Comparison of ENCODE assay signal across 14 mouse cellular contexts in genomic region chr10:107499656-107500055, GRCm38 (mm10). TPM values are rescaled to one million over a fixed set of nuclear protein-coding genes. Genes with fewer than 3 reads are reported as not detected.
DNase-seq lines count a peak whose midpoint lies in the region; ATAC-seq lines count a peak whose summit lies in the region.
"Had no signal": no experiment of that assay in that cellular context is flagged by ENCODE, and none has a peak within 500 bp of the region (broad histone marks: within the 10 kb centered on the region; RNA-seq: fewer than 3 reads in every experiment).

No protein-coding gene starts in this region.

- peak; percentile 21 for DNase-seq in lung, postnatal 10 days
- DNase-seq in lung, postnatal 4 days, result no peak
- DNase-seq in heart, adult 8-10 months (ENCODE audit: low spot score), result peak; percentile 25
- DNase-seq in heart, postnatal 10 days, result peak; percentile 37 to 56
- no peak for DNase-seq in adrenal gland, postnatal 36 days
- no peak for DNase-seq in thymus, postnatal 10 days (ENCODE audit: low spot score in 2 of 2)
- DNase-seq: cerebellum, adult 8-10 months; kidney, postnatal 4 days; lung, adult 18-20 months; thymus, postnatal 36 days had no signal

- no peak for ATAC-seq in erythroid progenitor cell, adult 5-6 weeks (replicated peaks; ENCODE audit: low FRiP score, poor library complexity, severe bottlenecking)
- ATAC-seq: inflammation-experienced regulatory T-cells, adult 6 months had no signal

- intact Hi-C loops in heart, postnatal 10 days (cut with DNase I), result no loop called here

RNA-seq across cellular contexts. Expression of gene Myf6, which starts 5.1 kb away (rescaled TPM):
- total RNA-seq in heart, adult 8-10 months (2022), result not detected
- not detected for total RNA-seq in heart, postnatal 10 days (2021)
- not detected for total RNA-seq in adrenal gland, postnatal 36 days (2021)
- total RNA-seq in erythroid progenitor cell, adult 5-6 weeks (2015; ENCODE audit: low replicate concordance), result not detected in 2 replicates
- total RNA-seq in erythroid progenitor cell, adult 5-6 weeks (2017; ENCODE audit: low replicate concordance), result not detected in 2 replicates
- total RNA-seq: granulocyte monocyte progenitor cell, adult 5-6 weeks; megakaryocyte-erythroid progenitor cell, adult 5-6 weeks had no signal

RNA-seq across cellular contexts. Expression of gene Myf5, which starts 13.7 kb away (rescaled TPM):
- not detected for total RNA-seq in heart, adult 8-10 months (2022)
- total RNA-seq in heart, postnatal 10 days (2021), result not detected
- total RNA-seq in adrenal gland, postnatal 36 days (2021), result not detected
- not detected in 2 replicates for total RNA-seq in erythroid progenitor cell, adult 5-6 weeks (2015; ENCODE audit: low replicate concordance)
- not detected in 2 replicates for total RNA-seq in erythroid progenitor cell, adult 5-6 weeks (2017; ENCODE audit: low replicate concordance)
- total RNA-seq: granulocyte monocyte progenitor cell, adult 5-6 weeks; megakaryocyte-erythroid progenitor cell, adult 5-6 weeks had no signal

Comparison
In these comparisons a context has a peak if more than half of its experiments do, and no peak if none do; other contexts are left out.
1. DNase-seq: peak in lung, postnatal 10 days (single experiment), heart, adult 8-10 months (single experiment) and heart, postnatal 10 days (2 of 2); none in lung, postnatal 4 days (0 of 2), adrenal gland, postnatal 36 days (0 of 2) and thymus, postnatal 10 days (0 of 2).